Mouse (Mus musculus) c-Kit-positive CD71-negative TER-119-negative erythroid progenitor cells, embryonic 14.5 days (primary cell): ENCODE data around the gene Onecut1.

ENCODE experiments used
- DNase-seq: peaks from one replicate; pipeline ENCODE4 v3.0.0-alpha.2; 2013; ENCODE audit warnings: low read depth

Gene Onecut1

DNA sequence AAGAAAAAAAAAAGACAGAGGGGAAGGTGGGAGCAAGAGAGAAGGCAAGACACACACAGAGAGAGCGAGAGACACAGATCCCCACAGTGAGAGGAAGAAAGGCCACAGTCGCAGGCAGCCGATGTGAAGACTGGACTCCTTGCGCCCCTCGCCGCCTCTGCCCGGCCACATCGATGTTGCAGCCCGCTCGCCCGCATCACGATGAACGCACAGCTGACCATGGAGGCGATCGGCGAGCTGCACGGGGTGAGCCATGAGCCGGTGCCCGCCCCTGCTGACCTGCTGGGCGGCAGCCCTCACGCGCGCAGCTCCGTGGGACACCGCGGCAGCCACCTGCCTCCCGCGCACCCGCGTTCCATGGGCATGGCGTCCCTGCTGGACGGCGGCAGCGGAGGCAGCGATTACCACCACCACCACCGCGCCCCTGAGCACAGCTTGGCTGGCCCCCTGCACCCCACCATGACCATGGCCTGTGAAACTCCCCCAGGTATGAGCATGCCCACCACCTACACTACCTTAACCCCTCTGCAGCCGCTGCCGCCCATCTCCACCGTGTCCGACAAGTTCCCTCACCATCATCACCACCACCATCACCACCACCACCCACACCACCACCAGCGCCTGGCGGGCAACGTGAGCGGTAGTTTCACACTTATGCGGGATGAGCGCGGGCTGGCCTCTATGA is 517 bp downstream of the Onecut1 start:
- no peak for DNase-seq

GRCm38 (mm10) chr9:74862783-74863654 is 1.3 kb downstream of the Onecut1 start:
- DNase-seq, result no peak

DNA sequence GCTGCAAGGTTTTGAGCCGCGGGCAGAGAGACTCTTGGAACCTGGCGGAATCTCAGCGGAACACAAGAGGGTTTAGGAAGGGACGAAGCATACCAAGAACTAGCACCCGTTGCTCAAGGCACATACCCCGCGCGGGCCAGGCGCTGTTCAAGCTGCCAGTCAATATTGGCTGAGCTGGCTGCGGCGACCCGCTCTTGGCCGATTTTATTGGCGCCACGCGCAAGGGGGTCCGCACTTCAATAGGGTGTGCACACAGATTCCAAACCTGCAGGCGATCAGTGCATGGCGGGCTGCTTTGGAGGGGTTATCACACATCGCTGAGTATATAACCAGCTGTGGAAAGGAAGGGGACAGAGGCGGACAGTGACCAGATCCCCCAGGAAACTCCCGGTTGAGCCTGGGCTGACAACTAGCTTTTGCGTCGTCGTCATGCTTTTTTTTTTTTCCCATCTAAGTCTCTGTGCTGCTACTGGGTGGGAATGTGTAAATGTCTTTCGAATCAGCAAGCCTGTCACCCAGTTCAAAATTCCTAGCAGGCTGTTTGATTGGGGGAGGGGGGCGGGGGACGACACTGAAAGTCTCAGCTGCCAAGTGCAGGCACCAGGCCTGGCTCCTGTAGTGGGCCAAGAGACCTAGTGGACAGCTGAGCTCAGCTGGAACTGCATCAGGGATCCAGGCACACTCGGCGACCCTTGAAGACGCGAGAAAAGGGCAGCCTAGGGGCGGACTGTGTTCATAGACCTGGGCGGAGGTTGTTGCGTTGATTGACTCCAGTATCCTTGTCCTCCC is 2.1 kb downstream of the Onecut1 start:
- no peak for DNase-seq

DNA sequence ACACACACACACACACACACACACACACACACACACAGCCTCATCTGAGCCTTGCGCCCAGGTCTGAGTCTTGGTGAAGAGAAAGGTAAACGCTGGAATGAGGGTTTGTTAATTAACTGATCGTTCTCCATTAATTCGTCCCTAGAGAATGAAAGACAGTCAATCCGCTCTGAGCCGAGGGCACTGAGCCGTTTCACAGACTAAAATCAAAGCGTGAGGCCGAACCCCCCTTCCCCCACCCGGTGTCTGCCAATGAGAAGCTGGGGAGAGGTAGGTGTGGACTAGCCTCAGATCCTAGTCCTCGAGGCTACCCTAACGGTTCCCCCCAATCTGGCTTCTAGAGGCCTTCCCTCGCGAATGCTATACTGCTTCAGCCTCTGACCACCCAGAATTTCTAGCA is 2.8 kb downstream of the Onecut1 start:
- no peak for DNase-seq

GRCm38 (mm10) chr9:74866596-74867313 is 5.0 kb downstream of the Onecut1 start:
- no peak for DNase-seq

- DNase-seq, result no peak
Measured at GRCm38 (mm10) chr9:74867641-74868205, 6.0 kb downstream of the Onecut1 start.

DNA sequence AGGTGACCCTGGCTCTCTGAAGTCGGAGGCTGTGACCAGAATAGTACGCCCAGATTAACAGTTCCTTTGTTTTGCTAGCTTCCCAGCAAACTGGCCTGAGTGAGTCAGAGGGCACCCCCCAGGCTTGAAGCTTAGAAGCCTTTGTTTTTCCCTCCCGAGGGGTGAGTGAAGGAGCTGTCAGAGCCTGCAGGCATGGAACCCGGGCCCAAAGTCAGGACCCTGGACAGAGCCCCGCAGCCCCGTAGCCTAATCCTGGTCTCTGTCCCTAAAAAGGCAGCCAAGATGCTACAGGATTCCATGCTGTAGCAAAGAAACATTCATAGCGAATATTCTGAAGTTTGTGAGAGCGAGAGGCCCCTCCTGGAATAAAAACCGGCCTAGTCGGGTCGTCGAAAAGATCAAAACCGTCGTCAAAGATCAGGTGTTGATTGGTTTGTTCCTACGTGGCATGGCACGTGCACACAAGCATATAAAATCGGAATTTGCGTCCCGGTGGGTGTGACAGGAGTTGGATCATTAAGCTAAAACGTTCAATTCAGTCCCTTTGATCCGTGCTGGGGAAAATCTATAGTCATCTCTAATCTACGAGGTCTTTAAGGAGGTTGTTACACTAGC is 6.7 kb downstream of the Onecut1 start:
- DNase-seq, result no peak

- peak; percentile 50 for DNase-seq
Measured at GRCm38 (mm10) chr9:74870960-74871688, 9.4 kb downstream of the Onecut1 start.

DNA sequence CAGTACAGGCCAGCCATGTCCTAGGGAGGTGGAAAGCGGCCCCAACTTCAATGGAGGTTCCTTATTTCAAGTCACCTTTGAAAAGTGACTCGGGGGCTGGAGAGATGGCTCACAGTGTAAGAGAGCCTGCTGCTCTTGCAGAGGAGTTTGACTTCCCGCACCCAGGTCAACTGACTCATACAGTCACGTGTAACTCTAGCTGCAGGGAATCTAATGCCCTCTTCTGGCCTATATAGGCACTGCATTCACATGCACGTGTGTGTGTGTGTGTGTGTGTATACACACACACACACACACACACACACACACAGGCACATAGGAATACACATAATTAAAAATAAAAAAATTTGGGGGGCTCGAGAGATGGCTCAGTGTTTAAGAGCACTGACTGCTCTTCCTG is 14.6 kb downstream of the Onecut1 start:
- no peak for DNase-seq

- DNase-seq, result no peak
Measured at GRCm38 (mm10) chr9:74877709-74878108, 16.0 kb downstream of the Onecut1 start.

GRCm38 (mm10) chr9:74887866-74888265 is 26.1 kb downstream of the Onecut1 start:
- no peak for DNase-seq

DNA sequence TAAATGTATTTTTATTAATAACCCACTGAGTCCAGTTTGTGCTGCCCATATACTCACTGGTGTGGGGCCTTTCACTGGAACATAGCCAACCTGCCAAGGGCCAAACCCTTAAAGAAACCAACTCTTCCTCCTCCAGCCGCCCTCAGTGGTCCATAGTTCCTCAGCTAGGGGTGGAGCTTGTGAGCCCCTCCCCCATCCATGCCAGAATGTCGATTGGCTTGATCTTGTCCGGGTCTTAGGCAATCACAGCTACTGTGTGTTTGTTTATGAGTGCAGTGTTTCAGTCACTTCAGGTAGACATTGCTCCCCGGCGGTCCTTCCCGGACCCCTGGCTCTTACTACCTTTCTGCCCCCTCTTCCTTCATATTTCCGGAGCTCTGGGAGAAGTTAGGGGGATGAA is 35.0 kb downstream of the Onecut1 start:
- DNase-seq, result no peak

GRCm38 (mm10) chr9:74897375-74897982 is 35.8 kb downstream of the Onecut1 start:
- DNase-seq, result no peak

DNA sequence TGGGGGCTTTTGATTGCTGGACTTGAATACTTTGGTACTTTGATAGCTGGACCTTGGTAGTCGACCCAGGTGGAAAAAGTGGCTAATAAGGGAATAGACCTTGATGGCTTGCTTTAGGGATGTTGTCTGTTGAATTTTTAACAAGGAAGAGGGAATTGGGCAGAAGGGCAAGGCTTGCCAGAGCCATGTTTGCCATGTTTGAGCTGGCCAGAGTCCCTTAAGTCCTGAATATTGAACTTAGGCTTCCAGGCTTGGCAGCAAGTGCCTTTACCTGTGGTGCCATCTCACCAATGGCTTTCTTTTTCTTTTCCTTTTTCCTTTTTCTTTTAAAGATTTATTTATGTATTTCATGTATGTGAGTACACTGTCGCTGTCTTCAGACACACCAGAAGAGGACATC is 38.4 kb downstream of the Onecut1 start:
- no peak for DNase-seq

DNA sequence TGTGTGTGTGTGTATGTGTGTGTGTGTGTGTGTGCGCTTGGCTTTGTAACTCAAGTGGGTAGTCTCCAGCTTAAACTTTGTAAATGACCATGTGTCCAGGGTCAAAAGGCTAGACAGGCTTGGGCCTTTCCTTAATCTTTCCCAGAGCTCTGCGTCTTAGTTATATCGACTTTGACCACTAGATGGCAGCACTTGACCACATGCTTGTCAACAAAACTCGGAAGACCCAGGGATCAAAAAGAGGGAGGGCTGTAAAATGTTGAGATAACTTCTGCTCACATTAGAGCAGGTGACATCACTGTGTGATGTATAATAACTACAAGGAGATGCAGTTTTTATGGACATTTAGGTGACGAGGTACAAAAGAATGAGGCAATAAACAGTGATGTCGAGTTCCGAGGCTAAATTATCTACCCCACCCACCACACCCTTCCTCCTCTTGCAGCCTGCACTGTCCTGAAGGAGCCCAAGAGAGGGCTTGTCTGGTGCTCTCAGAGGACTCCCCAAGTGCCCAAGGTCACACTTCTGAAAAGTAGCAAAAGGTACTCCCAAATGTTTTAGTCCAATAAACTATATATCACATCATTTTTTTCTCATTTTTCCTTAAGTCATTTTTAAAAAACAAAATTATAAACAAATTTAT is 43.3 kb downstream of the Onecut1 start:
- peak; percentile 70 for DNase-seq

- DNase-seq, result peak; percentile 2
Measured at GRCm38 (mm10) chr9:74906951-74907350, 45.2 kb downstream of the Onecut1 start.

DNA sequence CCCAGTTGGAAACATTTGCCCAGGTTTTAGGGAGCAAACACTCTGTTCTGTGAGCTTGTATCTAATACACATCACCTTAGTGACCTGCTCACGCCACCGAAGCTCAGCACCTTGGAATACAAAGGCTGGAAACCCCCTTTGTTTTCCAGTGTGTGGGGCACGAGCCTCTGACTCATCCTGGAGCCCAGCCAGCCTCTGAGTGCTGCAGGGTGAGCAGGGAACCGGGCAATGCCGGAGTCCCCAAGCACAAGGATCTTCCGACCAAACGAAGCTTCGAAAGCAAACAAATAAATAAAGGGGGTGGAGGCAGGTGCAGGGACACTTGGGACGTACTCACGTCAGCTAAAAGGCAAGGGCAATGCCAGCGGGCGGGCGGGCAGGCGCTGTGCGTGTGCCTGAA is 47.5 kb downstream of the Onecut1 start:
- no peak for DNase-seq

DNA sequence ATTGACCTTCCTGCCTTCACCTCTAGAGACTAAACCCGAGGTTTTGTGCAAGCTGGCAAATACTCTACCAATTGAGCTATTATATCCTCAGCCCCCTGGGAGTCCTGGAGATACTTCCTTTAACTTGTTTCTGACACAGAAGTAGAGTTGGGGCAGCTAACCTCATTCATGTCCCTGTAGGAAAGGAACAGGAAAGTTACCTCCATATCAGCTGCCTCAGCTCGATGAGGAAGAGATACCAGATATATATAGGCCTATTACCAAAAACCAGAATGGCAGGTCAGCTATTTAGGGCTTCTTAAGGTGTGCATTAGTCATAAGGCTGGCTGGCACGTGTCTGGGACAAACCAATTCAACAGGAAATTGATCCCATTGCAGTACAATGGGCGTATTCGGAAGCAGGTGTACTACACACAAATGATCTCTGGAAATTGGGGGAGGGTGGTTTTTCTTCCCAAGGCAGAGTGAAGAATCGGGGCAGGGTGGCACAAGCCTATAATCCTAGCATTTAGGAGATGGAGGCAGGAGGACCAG is 48.6 kb downstream of the Onecut1 start:
- DNase-seq, result no peak

DNA sequence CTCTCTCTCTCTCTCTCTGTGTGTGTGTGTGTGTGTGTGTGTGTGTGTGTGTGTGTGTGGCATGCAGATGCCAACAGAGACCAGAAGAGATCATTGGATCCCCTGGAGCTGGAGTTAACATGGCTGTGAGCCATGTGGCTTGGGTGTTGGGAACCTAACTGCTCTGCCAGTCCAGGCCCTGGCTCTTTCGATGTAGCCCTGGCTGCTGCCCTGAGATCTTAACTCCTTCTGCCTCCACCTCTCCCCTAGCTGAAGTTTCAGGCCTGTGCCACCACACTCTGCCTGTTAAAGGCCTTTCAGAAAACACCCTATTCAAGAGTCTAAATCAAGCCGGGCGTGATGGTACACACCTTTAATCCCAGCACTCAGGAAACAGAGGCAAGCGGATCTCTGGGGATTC is 49.7 kb downstream of the Onecut1 start:
- DNase-seq, result no peak
